Mouse (Mus musculus): Measurements from ENCODE around the gene Mc1r. TPM values are rescaled to one million over a fixed set of nuclear protein-coding genes. Genes with fewer than 3 reads are reported as not detected.
"Not testable (repeated sequence)": the region's sequence is repeated elsewhere in the genome, so short reads cannot be mapped to it uniquely, and the experiment has no call there.

The Mc1r gene
- polyA plus RNA-seq, 3 experiments from 2014 or later: not detected

DNA sequence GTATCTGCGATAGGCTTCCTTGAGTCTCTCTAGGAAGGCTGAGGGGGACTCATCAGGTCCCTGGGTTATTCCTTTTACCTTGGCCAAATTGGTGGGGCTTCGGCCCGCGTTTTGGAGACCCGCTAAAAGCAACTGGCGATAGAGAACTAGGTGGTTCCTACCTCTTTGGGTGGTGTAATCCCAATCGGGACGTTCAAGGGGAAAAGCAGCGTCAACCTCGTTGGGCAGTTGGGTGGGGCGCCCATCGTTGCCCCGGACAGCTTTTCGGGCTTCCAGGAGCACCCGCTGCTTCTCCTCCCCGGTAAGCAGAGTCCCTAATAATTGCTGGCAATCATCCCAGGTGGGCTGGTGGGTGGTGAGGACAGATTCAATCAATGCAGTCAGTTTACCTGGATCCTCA is 25.5 kb downstream of the Mc1r start:
- no peak for ATAC-seq

DNA sequence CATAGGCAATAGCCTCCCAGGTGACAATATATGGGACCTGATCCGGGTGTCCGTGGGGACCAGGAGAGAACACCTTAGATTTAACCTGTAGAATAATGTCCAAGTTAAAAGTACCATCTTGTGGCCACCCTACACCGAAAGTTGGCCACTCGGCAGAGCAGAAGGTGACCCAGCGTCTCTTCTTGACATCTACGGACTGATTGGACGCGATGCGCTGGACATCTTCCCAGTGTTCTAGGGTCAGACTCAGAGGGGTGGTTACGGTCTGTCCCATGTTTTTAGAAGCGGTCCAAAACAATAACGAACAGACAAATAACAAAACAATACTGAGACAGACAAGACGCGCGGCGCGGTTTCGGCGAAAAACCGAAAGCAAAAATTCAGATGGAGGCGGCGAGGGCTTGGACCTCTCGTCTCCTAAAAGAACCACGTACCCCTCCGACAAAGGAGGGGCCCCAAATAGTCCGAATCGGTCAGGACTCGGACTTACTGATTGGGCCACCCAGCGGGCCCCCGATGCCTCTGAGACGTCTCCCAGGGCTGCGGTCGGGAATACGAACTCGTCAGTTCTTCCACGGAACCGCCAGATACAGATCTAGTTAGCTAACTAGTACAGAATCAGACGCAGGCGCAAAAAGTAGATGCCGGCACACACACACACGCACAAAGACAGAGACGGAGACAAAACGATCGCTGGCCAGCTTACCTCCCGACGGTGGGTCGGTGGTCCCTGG is 26.5 kb downstream of the Mc1r start:
- not testable (repeated sequence) for ATAC-seq

DNA sequence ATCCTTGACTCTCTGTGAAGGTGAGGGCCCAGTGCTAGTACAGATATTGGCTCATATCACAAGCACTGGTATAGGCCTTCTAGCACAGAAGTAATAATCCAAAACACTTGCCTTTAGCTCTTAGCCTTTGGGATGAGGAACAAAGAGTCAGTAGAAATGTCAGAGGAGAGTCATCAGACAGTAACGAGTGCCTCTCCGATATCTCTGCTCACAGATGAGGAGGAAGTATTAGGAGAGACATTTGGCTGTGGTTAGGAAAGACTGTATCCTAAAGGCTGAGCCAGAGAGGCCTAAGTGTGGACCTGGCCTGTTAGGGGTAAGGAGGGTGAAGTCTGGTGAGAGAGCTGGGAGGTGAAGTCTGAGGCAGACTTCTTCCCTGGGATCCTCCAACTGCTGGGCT is 34.9 kb downstream of the Mc1r start:
- ATAC-seq: no peak

DNA sequence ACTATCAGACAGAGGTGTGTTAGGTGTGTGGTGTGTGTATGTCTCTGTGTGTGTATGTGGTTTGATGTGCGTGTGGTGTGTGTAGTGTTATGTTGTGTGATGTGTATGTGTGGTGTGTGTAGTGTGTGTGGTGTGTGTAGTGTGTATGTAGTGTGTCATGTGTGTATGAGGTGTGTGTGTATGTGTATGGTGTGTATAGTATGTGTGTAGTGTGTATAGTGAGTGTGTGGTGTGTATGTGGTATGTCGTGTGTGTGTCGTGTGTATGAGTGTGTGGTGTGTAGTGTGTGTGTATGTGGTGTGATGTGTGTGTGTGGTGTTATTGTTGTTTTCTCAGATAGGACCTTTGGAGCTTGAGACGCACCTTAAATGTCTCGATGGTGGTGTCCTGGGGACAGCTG is 35.4 kb downstream of the Mc1r start:
- no peak for ATAC-seq

DNA sequence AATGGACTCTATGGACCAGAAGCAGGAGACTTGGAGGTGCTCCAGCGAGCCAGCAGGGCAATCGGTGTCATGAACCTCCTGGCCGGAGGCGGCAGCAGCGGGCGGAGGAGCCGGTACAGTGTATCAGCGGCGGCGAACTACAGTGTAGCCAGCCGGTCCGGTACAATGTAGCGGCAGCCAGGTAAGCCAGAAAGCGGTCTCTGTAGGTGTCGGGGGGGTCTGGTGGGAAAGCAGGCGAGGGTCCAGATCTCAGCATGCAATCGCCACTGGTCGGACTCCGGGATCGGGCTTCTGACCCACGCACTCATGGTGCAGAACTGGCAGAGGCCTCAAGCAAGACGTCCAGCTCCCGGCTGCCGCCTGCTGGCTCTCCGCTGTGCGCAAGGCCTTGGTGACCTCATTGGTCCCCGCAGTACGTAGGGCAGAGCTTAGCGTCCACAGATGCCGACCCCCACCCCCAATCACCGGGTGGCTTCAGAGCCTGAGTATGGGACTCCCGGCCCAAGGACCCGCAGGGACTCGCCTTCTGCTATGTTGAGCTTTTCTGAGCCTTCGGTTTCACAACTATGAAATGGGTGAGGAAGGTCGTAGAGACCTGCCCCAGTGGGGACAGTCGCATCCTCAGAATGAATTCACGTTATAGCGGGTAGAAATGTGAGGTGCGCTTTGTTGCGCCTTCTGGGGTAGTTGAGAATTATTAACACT is 36.1 kb downstream of the Mc1r start:
- peak; percentile 91 for ATAC-seq

DNA sequence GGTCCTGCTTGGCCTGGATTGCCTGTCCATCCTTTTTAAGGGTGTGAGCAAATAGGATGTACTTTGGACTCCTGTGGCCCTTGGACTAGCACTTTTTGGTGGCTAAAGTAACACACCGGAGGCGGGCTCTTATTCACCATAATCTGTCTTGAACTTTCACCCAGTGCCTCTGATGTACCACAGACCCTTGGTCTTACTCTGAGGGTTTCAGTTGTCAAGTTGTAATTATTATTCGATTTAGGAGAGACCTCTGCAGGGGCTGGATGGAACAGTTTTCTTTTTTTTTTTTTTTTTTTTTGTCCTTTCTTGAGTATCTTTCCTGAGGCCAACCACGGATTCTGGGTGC is 36.6 kb downstream of the Mc1r start:
- no peak for ATAC-seq

DNA sequence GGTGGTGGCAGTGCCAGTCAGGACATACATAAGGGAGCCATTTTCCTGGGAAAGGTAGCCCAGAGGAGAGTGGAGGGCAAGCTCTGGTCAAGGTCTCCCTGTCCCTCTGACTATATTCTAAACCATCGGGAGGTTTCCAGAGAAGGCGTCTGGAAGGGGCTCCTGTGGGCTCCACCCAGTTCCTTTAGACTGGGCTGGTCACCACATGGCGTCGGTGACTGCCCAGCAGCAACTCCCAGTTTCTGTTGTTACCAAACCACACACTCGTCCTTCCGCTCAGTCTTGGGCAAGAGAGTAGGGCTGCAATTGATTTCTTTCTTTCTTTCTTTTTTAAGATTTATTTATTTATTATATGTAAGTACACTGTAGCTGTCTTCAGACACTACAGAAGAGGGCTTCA is 37.2 kb downstream of the Mc1r start:
- no peak for ATAC-seq

DNA sequence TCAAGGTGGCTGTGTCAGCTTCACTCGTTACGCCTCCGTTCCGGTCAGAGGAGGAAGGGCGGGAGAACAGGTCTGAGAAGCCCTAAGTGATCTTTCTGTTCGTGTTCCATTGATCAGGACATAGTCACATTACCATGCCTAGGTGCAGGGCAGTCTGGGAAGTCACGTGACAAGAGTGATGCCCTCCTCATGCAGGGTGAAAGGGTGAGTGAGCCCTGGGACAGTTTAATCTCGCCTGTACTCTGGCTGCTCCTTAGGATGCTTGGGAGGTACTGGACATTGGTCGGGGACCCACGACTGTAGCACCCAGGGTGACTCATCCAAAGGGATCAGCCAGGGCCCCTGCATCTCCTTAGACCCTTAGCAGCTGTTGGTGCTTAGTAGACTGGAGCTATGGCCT is 39.1 kb downstream of the Mc1r start:
- ATAC-seq: no peak

DNA sequence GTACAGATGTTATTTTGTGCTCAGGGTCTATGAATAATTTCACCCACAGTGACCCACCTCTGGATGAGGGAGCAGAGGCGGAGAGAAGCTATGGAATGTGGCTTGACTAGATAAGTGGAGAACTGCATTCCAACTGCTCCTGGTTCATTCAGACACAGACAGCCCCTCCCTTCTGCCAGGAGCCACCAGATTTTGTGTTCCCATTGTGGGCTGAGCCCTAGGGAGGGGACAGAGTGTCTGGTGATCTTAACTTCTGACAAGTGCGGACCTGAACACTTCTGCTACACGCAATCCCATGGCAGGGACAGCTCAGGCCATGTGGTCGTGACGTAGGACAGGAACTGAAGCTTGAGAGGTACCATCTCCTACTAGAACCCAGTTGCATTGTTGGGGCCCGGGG is 39.9 kb downstream of the Mc1r start:
- no peak for ATAC-seq

DNA sequence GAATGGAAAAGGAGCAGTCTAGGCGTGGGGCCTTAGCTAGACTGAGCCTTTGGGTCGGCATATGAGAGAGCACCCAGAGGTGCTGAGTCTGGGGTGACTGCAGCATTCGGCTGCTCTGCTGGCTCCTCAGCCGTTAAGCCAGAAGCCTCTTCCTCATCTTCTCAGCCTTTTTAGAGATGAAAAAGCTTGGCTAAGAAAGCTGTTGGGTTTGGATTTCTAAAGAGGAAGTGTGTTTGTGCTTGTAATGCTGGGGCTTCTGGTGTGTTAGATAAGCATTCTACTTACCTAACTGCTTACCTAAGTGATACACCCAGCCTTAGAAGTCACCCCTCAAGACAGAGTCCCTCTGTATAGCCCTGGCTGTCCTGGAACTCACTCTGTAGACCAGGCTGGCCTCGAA is 43.9 kb downstream of the Mc1r start:
- ATAC-seq: no peak

DNA sequence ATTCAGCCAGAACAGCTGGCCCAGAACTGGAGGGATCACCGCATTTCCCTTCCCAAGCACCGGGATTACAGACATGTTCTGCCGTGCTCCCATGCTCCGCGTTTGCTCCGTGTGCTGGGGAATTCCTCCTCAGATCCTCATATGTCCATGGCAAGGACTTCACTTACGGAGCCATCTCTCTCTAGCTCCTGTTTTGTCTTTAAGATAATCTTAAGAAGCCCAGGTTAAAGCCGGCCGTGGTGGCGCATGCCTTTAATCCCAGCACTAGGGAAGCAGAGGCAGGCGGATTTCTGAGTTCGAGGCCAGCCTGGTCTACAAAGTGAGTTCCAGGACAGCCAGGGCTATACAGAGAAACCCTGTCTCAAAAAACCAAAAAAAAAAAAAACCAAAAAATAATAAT is 44.8 kb downstream of the Mc1r start:
- not testable (repeated sequence) for ATAC-seq

DNA sequence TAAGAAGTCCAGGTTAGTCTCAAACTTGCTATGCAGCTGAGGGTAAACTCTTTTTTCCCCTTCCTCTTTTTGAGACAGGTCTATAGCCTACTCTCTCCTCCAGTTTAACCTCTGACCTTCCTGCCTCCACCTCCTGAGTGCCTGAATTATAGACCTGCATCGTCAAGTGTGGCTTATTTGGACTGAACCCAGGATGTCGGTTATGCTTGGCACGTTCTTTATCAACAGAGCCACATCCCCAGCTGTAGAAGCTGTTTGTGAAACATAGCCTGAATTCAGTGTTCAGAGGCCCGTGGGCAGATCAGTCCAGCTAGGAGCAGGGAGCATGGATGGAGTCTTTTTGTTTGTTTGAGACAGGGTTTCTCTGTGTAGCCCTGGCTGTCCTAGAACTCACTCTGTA is 45.2 kb downstream of the Mc1r start:
- no peak for ATAC-seq

DNA sequence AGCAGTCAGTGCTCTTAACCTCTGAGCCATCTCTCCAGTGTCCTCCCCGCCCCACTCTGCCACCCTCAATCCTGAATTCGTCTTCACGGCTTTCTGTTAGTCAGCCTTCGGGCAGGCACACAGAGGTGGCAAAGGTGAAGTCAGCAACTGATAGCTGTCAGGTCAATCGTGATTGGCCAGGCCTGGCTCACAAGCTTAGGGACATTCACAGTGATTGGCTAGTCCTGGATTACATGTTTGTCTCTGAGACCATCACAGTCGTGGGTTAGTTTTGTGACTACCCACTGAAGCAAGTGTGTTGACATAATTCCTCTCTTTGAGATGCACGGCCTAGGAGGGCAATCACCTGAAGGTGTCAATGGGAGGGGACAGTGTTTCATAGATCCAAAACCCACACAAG is 46.4 kb downstream of the Mc1r start:
- no peak for ATAC-seq

DNA sequence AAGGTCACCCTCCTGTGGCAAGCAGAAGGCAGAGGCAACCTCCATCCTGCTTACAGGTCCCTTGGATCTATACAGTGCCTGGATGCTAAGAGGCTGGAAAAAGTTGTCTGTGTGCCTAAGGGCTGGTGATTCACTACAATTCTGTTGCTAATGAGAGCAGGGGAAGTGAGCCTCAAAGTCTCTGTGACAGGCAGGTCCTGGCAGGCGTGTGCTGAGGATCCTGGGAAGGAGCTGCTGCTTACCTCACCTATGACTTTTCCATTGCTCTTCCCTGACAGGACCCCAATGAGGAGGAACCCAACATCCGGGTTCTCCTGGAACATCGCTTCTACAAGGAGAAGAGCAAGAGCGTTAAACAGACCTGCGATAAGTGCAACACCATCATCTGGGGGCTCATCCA is 47.0 kb downstream of the Mc1r start:
- no peak for ATAC-seq

DNA sequence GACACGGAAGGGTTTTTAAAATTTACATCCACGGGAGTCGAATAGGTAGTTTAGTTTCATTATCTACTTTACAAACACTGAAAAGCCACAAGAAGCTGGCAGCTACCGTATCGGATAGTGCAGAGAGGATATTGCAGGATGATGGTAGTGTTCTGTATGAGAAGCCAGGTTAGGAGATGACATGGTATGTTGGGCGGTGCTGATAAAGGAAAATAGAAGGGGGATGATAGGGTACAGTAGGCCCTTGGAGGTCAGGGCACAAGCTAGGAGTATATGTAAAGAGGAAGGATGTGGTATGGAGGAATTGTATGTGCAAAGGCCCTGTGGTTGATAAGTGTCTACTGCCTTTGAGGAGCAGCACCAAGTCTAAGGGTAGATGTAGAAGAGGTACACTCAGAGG is 47.7 kb downstream of the Mc1r start:
- no peak for ATAC-seq

Other genes starting within 250 kb of the Mc1r start
- gene Sult5a1, start 248.8 kb upstream of the Mc1r start, polyA plus RNA-seq (2017; shearing (Covaris generic)): under 1 TPM in 1 of 3 experiments, not detected in 2; 0.20 TPM
- not detected for gene Dpep1, start 220.9 kb upstream of the Mc1r start, polyA plus RNA-seq (2017; shearing (Covaris generic))
- 100 to 1,000 TPM; 110 to 199 (median 154) TPM for gene Chmp1a, start 194.3 kb upstream of the Mc1r start, polyA plus RNA-seq (2017; shearing (Covaris generic))
- not detected for gene Spata33, start 194.3 kb upstream of the Mc1r start, polyA plus RNA-seq (2017; shearing (Covaris generic))
- 10 to 100 TPM; 16.4 to 29.7 (median 24.3) TPM for gene Cdk10, start 182.3 kb upstream of the Mc1r start, polyA plus RNA-seq (2017; shearing (Covaris generic))
- 1 to 10 TPM; 6.3 to 7.7 (median 6.5) TPM for gene Spata2l, start 170.9 kb upstream of the Mc1r start, polyA plus RNA-seq (2017; shearing (Covaris generic))
- gene Zfp276, start 152.9 kb upstream of the Mc1r start, polyA plus RNA-seq (2017; shearing (Covaris generic)): 1 to 10 TPM; 4.2 to 5.1 (median 5.1) TPM
- 10 to 100 TPM in 1 of 3 experiments, 1 to 10 TPM in 2; 7.3 to 12.9 (median 7.4) TPM for gene Vps9d1, start 152.8 kb upstream of the Mc1r start, polyA plus RNA-seq (2017; shearing (Covaris generic))
- gene Fanca, start 88.5 kb upstream of the Mc1r start, polyA plus RNA-seq (2017; shearing (Covaris generic)): 1 to 10 TPM; 5.1 to 9.2 (median 5.2) TPM
- gene Spire2, start 74.4 kb upstream of the Mc1r start, polyA plus RNA-seq (2017; shearing (Covaris generic)): not detected
- gene Tcf25, start 33.4 kb upstream of the Mc1r start, polyA plus RNA-seq (2017; shearing (Covaris generic)): 100 to 1,000 TPM in 1 of 3 experiments, 10 to 100 TPM in 2; 74.2 to 106 (median 94.3) TPM
- 1 to 10 TPM in 1 of 3 experiments, under 1 TPM in 1, not detected in 1; 0.30 to 2.0 TPM for gene Tubb3, start 4.3 kb downstream of the Mc1r start, polyA plus RNA-seq (2017; shearing (Covaris generic))
- 1 to 10 TPM; 7.7 to 7.9 (median 7.8) TPM for gene Def8, start 16.4 kb downstream of the Mc1r start, polyA plus RNA-seq (2017; shearing (Covaris generic))
- 10 to 100 TPM; 32.6 to 47.7 (median 36.1) TPM for gene Afg3l1, start 70.8 kb downstream of the Mc1r start, polyA plus RNA-seq (2017; shearing (Covaris generic))
- 1 to 10 TPM in 1 of 3 experiments, under 1 TPM in 2; 0.47 to 1.2 (median 0.54) TPM for gene Dbndd1, start 108.4 kb downstream of the Mc1r start, polyA plus RNA-seq (2017; shearing (Covaris generic))
- 10 to 100 TPM in 1 of 3 experiments, 1 to 10 TPM in 2; 6.4 to 10.1 (median 7.3) TPM for gene Gas8, start 111.7 kb downstream of the Mc1r start, polyA plus RNA-seq (2017; shearing (Covaris generic))
- not detected for gene Rhou, start 246.8 kb downstream of the Mc1r start, polyA plus RNA-seq (2017; shearing (Covaris generic))